Mouse (Mus musculus): ENCODE measurements at regions not wholly inside any gene's neighbourhood (a gene's known extent, or its start where the extent isn't known, plus 50 kb on each side); places are given as distances from the start of the nearest gene placed in this dataset.
A peak's percentile ranks its signal among the peaks of the same experiment; 100 is the strongest.
"Not testable (repeated sequence)": the region's sequence is repeated elsewhere in the genome, so short reads cannot be mapped to it uniquely, and the experiment has no call there.

DNA sequence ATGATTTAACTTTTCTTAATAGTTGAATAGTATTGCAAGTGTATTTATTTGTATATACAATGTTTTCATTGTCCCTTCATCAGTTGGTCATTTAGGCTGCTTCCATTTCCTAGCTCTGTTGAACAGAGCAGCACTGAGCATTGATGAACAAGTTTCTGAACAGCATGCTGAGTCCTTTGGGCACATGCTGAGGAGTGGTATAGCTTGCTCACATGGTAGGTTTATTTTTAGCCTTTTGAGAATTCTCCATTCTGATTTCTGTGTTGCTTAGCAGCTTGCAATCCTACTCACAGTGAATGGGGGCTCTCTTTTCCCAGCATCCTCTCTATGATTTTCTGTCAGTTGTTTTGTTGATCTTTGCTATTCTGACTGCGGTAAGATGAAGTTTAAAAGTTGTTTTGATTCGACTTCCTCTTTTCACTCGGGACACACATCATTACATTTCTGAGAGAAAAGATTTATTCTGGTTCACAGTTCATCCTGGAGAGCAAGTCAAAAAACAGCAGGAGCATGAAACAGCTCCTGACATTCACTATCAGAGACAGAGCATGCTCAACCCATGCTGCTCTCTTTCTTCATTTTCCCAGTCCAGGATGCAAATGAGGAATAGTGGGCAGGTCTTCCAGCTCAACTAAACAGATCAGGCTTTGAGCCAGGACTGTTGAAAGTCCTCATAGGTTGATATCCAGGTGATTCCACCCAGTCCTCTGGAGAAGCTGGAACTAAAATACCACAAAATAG is 413.1 kb downstream of the Gm37988 start:
- H3K4me2 ChIP-seq (ENCODE audit: low read length): no peak overlapping the region
- 66% methylated on average over 3 of the region's 3 CpGs for WGBS

GRCm38 (mm10) chr1:5227866-5228265 is 420.2 kb downstream of the Gm37988 start:
- Histone ChIP-seq H3K27ac (ENCODE audit: low read length) (no peak overlapping the region), H3K36me3 (ENCODE audit: control insufficient read depth, insufficient read depth) (no peaks in the 10 kb centered on the region), H3K9ac (replicated peaks; ENCODE audit: low read depth, low read length) (no peak overlapping the region), H3K4me3 (replicated peaks; ENCODE audit: low read length) (no peak overlapping the region), H3K27me3 (replicated peaks; ENCODE audit: control insufficient read depth, insufficient read depth, low read length) (no peaks in the 10 kb centered on the region), H3K9me3 (ENCODE audit: control insufficient read depth, low read length) (no peaks in the 10 kb centered on the region), H3K4me1 (replicated peaks; ENCODE audit: control insufficient read depth, insufficient read depth, low read length) (peaks cover 2% of the 10 kb centered on the region; the same call in 1 of the 2 replicates), H3K4me2 (ENCODE audit: low read length) (no peak overlapping the region)
- ATAC-seq: no peak
- 11% methylated on average over 6 of the region's 6 CpGs for WGBS

More for the DNA sequence above, 413.1 kb downstream of the Gm37988 start:
- H3K36me3 ChIP-seq (ENCODE audit: control insufficient read depth, insufficient read depth): no peaks in the 10 kb centered on the region
- no peak overlapping the region for H3K4me3 ChIP-seq (replicated peaks; ENCODE audit: low read length)
- no peaks in the 10 kb centered on the region for H3K9me3 ChIP-seq (ENCODE audit: control insufficient read depth, low read length)
- no peak overlapping the region for H3K9ac ChIP-seq (replicated peaks; ENCODE audit: low read depth, low read length)
- H3K27ac ChIP-seq (ENCODE audit: low read length): no peak overlapping the region
- no peaks in the 10 kb centered on the region for H3K27me3 ChIP-seq (replicated peaks; ENCODE audit: control insufficient read depth, insufficient read depth, low read length)
- H3K4me1 ChIP-seq (replicated peaks; ENCODE audit: control insufficient read depth, insufficient read depth, low read length): no peaks in the 10 kb centered on the region
- ATAC-seq: peak; percentile 64

GRCm38 (mm10) chr1:5231218-5231617 is 423.5 kb downstream of the Gm37988 start:
- no peak for ATAC-seq
- Histone ChIP-seq H3K27me3 (replicated peaks; ENCODE audit: control insufficient read depth, insufficient read depth, low read length) (no peaks in the 10 kb centered on the region), H3K9me3 (ENCODE audit: control insufficient read depth, low read length) (no peaks in the 10 kb centered on the region), H3K4me3 (replicated peaks; ENCODE audit: low read length) (no peak overlapping the region), H3K4me2 (ENCODE audit: low read length) (no peak overlapping the region), H3K27ac (ENCODE audit: low read length) (no peak overlapping the region), H3K9ac (replicated peaks; ENCODE audit: low read depth, low read length) (no peak overlapping the region), H3K4me1 (replicated peaks; ENCODE audit: control insufficient read depth, insufficient read depth, low read length) (peaks cover 4% of the 10 kb centered on the region; the same call in 1 of the 2 replicates), H3K36me3 (ENCODE audit: control insufficient read depth, insufficient read depth) (no peaks in the 10 kb centered on the region)
- WGBS: 93% methylated on average over 5 of the region's 5 CpGs

DNA sequence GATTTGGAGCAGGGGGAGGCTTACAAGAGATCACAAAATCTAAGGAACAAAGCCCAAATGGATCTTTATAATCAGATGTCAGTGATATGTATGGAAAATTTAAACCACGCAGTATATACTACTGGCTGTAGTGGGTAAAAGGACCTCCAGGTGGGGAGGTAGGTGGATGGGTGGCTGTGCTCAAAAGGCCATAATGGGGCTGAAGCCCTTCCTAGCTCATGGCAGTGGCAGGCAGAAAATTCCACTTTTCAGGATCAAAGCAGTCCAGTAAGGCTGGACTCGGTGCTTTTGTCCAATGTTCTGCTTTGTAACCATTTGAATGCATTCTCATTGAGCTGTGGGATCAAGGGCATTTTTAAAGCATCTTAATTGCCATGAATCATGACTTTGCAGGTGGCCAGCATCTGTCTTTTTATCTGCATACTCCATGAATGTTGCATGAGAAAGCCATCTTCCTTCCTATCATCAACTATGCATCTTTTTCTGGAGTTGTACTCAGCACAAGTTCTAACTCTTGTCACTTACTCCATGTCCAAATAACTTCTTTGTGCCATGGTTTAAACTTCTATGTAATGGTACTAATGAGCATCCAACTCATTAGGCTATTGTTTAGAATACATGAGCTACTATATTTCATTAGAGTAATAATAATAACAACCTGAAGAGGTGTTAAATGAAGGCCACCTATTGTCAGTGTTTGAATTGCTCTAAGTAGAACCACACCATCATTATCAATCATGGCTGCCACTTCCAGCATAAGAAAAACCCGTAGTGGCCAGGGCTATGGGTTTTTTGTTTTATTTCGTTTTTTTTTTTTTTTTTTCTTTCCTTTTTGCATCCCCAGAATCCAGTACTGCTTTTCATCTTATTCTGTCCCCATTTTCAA is 424.5 kb downstream of the Gm37988 start:
- H3K9ac ChIP-seq (replicated peaks; ENCODE audit: low read depth, low read length): no peak overlapping the region
- 26% methylated on average over 4 of the region's 4 CpGs for WGBS
- H3K4me3 ChIP-seq (replicated peaks; ENCODE audit: low read length): no peak overlapping the region
- no peaks in the 10 kb centered on the region for H3K27me3 ChIP-seq (replicated peaks; ENCODE audit: control insufficient read depth, insufficient read depth, low read length)
- ATAC-seq: no peak
- no peaks in the 10 kb centered on the region for H3K36me3 ChIP-seq (ENCODE audit: control insufficient read depth, insufficient read depth)
- H3K4me2 ChIP-seq (ENCODE audit: low read length): no peak overlapping the region
- H3K4me1 ChIP-seq (replicated peaks; ENCODE audit: control insufficient read depth, insufficient read depth, low read length): peaks cover 4% of the 10 kb centered on the region; the same call in 1 of the 2 replicates
- no peak overlapping the region for H3K27ac ChIP-seq (ENCODE audit: low read length)
- H3K9me3 ChIP-seq (ENCODE audit: control insufficient read depth, low read length): no peaks in the 10 kb centered on the region

DNA sequence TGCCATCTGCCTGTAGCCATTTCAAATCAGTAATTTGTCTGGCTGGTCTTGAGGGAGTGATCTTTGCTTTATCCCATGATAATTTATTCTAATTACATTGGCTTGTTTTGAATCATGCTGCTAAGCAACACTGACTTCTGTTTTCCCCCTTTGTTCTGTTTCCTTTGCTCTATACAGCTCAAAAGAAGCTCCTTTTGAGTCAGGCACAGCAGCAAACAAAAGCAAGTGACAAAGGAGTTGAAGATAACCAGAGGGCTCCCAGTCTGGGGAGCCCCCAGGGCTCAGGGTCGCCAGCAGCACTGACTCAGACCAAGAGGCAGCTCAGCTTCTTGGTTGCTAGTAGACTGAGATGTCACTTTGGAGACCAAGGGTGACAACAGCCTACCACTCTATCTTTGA is 425.2 kb downstream of the Gm37988 start:
- H3K27me3 ChIP-seq (replicated peaks; ENCODE audit: control insufficient read depth, insufficient read depth, low read length): no peaks in the 10 kb centered on the region
- 0% methylated on average over 1 of the region's 1 CpGs for WGBS
- H3K27ac ChIP-seq (ENCODE audit: low read length): peak overlapping the region; percentile 28; the same call in 1 of the 2 replicates
- no peak overlapping the region for H3K4me3 ChIP-seq (replicated peaks; ENCODE audit: low read length)
- no peak overlapping the region for H3K9ac ChIP-seq (replicated peaks; ENCODE audit: low read depth, low read length)
- H3K4me1 ChIP-seq (replicated peaks; ENCODE audit: control insufficient read depth, insufficient read depth, low read length): peaks cover 4% of the 10 kb centered on the region; the same call in 1 of the 2 replicates
- peak; percentile 94 for ATAC-seq
- no peak overlapping the region for H3K4me2 ChIP-seq (ENCODE audit: low read length)
- no peaks in the 10 kb centered on the region for H3K36me3 ChIP-seq (ENCODE audit: control insufficient read depth, insufficient read depth)
- H3K9me3 ChIP-seq (ENCODE audit: control insufficient read depth, low read length): no peaks in the 10 kb centered on the region

DNA sequence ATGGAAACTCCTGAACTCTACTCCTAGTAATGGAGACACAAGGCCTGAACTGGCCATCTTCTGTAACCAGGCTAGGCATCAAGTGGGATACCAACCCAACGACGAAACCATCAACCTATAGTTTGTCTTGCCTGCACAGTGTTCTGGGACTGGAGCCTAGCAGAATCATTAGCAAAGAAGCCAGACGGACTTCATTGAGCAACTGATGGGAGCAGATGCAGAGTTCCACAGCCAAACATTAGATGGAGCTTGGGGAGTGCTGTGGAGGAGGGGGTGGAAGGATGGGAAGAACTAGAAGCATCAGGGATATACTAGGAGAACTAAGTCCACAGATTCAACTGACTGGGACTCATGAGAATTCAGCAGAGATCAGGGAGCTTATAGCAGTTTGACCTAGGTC is 435.5 kb downstream of the Gm37988 start:
- H3K27ac ChIP-seq (ENCODE audit: low read length): no peak overlapping the region
- no peak overlapping the region for H3K9ac ChIP-seq (replicated peaks; ENCODE audit: low read depth, low read length)
- H3K4me3 ChIP-seq (replicated peaks; ENCODE audit: low read length): no peak overlapping the region
- no peaks in the 10 kb centered on the region for H3K27me3 ChIP-seq (replicated peaks; ENCODE audit: control insufficient read depth, insufficient read depth, low read length)
- no peak for ATAC-seq
- no peak overlapping the region for H3K4me2 ChIP-seq (ENCODE audit: low read length)
- 84% methylated on average over 3 of the region's 3 CpGs for WGBS
- H3K9me3 ChIP-seq (ENCODE audit: control insufficient read depth, low read length): no peaks in the 10 kb centered on the region
- H3K36me3 ChIP-seq (ENCODE audit: control insufficient read depth, insufficient read depth): no peaks in the 10 kb centered on the region
- no peaks in the 10 kb centered on the region for H3K4me1 ChIP-seq (replicated peaks; ENCODE audit: control insufficient read depth, insufficient read depth, low read length)

DNA sequence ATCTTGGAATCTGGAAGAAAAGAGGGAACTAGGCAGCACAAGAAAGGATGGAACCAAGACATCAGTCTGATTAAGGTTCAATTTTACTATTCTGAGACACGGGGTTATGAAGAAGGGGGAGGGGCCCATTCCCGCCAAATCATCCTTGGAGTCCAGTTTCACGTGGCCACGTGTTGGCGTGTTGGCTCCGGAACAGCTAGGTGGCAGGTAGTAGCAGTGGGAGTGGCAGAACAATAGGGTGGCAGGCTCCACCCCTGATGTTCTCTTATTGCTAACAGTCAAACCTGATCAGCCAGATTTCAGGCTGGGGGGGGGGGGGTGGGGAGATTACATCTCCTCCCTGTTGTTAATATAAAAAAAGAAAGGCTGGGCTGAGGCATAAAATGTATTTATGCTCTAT is 453.2 kb downstream of the Gm37988 start:
- not testable (repeated sequence) for ATAC-seq
- 41% methylated on average over 6 of the region's 6 CpGs for WGBS

GRCm38 (mm10) chr1:5261297-5261696 is 453.6 kb downstream of the Gm37988 start:
- not testable (repeated sequence) for H3K9ac ChIP-seq (replicated peaks; ENCODE audit: low read depth, low read length); H3K4me1 ChIP-seq (replicated peaks; ENCODE audit: control insufficient read depth, insufficient read depth, low read length); H3K4me2 ChIP-seq (ENCODE audit: low read length); ATAC-seq; H3K27ac ChIP-seq (ENCODE audit: low read length); H3K9me3 ChIP-seq (ENCODE audit: control insufficient read depth, low read length); H3K36me3 ChIP-seq (ENCODE audit: control insufficient read depth, insufficient read depth); H3K4me3 ChIP-seq (replicated peaks; ENCODE audit: low read length); H3K27me3 ChIP-seq (replicated peaks; ENCODE audit: control insufficient read depth, insufficient read depth, low read length)
- 7% methylated on average over 2 of the region's 2 CpGs for WGBS

More for the DNA sequence above, 453.2 kb downstream of the Gm37988 start:
- not testable (repeated sequence) for H3K27me3 ChIP-seq (replicated peaks; ENCODE audit: control insufficient read depth, insufficient read depth, low read length); H3K27ac ChIP-seq (ENCODE audit: low read length); H3K4me3 ChIP-seq (replicated peaks; ENCODE audit: low read length); H3K4me1 ChIP-seq (replicated peaks; ENCODE audit: control insufficient read depth, insufficient read depth, low read length); H3K9ac ChIP-seq (replicated peaks; ENCODE audit: low read depth, low read length); H3K4me2 ChIP-seq (ENCODE audit: low read length); H3K9me3 ChIP-seq (ENCODE audit: control insufficient read depth, low read length); H3K36me3 ChIP-seq (ENCODE audit: control insufficient read depth, insufficient read depth)

DNA sequence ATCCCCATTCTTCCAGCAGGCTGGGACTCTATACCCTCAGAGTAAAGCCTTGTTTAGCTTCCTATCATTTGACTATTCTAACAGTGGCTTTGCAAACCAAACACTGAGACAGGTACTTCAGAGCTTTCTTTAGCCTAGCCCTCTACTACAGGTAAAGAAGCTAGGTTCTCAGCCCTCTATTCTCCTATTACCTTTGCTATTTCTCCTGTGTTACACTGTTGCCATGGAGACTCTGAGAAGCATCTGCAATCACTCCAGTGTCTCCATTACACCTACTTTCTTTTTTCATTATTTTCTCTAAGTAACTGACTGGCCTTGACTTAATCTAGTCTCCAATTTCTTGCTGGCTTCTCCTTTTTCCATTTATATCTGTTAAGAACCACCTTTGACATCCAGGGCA is 466.2 kb downstream of the Gm37988 start:
- Histone ChIP-seq H3K9me3 (ENCODE audit: control insufficient read depth, low read length) (no peaks in the 10 kb centered on the region), H3K27ac (ENCODE audit: low read length) (no peak overlapping the region), H3K4me1 (replicated peaks; ENCODE audit: control insufficient read depth, insufficient read depth, low read length) (no peaks in the 10 kb centered on the region), H3K4me2 (ENCODE audit: low read length) (no peak overlapping the region), H3K27me3 (replicated peaks; ENCODE audit: control insufficient read depth, insufficient read depth, low read length) (no peaks in the 10 kb centered on the region), H3K36me3 (ENCODE audit: control insufficient read depth, insufficient read depth) (no peaks in the 10 kb centered on the region), H3K9ac (replicated peaks; ENCODE audit: low read depth, low read length) (no peak overlapping the region), H3K4me3 (replicated peaks; ENCODE audit: low read length) (no peak overlapping the region)
- ATAC-seq: no peak
